Mouse (Mus musculus) lung, postnatal 10 days (tissue): ENCODE data around the gene Usp53.
A peak's percentile ranks its signal among the peaks of the same experiment; 100 is the strongest.
"Not testable (repeated sequence)": the region's sequence is repeated elsewhere in the genome, so short reads cannot be mapped to it uniquely, and the experiment has no call there.

ENCODE experiments used
- DNase-seq: peaks from one replicate; pipeline ENCODE4 v3.0.0; 2021

The Usp53 gene

DNA sequence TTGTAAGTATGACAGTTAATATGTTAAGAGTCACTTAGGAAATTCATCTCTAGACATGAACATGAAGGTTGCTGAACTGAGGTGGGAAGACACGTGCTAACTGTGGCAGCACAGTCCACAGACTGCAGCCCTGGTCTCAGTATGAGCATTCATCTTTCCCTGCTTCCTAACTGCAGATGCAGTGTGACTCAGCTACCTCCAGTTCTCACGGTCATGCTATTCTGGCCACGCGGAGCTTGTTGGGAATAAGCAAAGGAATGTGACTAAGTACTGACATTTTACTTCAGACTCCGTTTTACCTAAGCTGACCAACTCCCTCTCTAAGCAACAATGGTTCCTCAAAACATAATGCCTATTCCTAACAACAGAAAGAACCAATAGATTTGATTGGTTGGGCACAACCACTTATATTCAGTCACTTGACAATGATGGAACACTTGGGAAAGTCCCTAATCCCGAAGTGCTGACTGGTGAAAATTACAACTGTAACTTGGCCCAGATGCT is 40.9 kb downstream of the Usp53 start:
- no peak for DNase-seq

GRCm38 (mm10) chr3:122939215-122939614 is 45.1 kb downstream of the Usp53 start:
- DNase-seq = peak; percentile 73

- DNase-seq = not testable (repeated sequence)
Observed at GRCm38 (mm10) chr3:122937176-122937575, 47.1 kb downstream of the Usp53 start.

DNA sequence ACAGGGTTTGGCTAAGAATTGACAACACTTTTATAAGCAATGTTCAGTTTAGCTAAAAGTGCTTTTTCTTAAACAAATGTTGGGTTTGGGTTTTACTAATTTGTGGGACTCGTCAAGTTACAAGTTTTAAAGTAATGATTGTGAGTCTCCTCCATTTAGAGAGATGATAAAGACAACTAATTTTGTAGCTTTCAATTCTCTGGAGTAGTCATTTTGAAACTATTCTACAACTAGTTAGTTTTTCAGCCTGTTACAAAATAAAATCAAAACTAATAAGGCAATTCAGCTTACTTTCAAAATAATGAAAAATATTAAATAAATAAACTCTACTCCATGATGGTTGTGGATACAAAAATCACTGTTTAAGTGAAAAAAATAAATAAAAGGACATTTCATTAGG is 51.8 kb downstream of the Usp53 start:
- no peak for DNase-seq

DNA sequence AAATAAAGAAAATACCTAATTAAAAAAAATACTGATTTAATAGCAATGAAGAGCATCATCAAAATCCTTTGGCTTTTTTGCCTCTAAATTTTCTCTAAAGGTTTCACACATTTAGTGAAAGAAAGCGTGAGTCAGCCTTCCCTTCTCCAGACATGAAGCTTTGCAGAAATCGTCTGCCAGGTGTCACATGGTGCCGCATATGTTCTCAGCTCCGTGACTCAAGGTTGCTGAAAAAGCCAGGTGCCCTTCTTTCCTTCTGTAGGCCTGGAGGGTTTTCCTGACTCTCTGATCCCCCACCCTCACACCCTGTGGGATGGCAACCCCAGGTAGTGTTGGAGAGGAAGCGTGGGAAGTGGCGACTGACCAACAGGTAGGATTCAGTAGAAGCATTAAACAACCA is 54.6 kb downstream of the Usp53 start:
- DNase-seq = no peak

GRCm38 (mm10) chr3:122924009-122924914 is 60.0 kb downstream of the Usp53 start, which contains the start of gene 1810037I17Rik:
TSS of gene 1810037I17Rik (plus strand) at chr3:122924203.
- peak; percentile 98 for DNase-seq

GRCm38 (mm10) chr3:122923147-122923546 is 61.2 kb downstream of the Usp53 start:
- DNase-seq = no peak

DNA sequence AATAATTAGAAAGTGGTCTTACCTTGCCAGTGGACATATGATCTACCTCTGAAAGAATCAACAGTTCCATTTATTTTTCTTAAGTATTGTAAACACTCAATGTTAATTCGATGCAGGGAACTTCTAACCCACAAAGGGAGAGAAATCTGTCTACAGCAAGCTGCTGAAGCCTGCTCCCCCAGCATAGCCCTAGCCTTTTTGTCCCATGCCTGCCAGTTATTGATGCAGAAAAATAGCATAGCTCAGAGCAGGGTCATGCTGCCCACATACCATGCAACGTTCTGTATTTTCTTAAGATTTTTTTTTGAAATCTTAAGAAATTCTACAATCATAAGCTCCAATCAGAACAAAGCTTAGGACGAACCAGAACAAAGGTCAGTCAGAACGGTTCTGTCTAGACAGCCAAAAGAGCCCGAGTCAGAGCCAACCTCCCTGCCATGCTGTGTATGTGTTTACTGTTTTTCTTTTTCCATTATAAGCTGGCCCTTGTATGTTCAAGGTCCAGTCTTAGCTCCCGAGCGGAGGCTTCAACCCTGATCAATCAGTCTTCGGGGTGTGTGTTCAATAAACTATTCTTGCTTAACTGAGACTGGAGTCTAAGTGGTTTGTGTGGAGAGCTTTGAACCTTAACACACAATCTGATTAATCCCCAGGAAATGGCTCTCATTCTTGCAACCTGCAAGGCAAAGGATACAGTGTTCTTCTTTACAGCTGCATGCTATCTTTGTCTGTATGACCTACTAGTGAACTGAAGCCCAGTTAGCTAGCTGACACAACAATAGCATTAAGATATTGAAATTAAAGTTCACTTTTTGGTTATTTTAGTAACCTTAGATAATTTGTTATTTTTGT is 62.4 kb downstream of the Usp53 start:
- DNase-seq = no peak

DNA sequence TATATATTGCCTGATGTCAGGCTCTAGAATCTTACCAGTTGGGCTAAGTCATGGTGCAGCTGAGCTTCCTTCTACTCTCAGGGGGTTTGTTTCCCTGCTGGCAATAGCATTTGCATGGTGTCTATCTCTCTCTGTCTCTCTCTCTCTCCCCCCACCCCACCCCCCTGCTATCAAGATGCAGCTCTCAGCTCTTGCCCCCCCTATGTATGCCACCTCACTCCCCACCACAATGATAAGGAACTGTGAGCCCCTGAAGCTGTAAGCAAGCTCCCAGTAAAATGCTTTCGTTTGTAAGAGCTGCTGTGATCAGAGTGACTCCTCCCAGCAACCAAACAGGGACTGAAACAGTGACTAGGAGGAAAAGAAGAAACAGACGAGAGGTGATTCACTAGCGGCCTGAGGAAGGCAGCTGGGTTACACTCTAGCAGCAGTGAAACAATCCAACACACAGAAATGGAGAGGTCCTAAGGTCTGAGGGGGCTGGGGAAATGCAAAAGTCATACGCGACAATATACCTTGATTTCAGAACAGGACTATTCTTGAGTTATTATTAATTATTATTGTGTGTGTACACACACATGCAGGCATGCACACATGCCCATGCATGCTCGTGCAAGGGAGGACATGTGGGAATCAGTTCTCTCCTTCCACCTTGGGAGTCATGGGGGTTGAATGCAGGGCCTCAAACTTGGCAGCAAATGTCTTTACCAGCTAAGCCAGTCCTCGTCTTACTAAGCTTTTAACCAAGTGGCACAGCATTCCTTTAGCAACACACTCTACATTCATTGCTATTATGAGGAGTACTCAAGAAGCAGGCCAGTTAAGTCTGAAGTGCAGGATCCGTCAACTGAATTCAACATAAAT is 63.5 kb downstream of the Usp53 start:
- DNase-seq = no peak

DNA sequence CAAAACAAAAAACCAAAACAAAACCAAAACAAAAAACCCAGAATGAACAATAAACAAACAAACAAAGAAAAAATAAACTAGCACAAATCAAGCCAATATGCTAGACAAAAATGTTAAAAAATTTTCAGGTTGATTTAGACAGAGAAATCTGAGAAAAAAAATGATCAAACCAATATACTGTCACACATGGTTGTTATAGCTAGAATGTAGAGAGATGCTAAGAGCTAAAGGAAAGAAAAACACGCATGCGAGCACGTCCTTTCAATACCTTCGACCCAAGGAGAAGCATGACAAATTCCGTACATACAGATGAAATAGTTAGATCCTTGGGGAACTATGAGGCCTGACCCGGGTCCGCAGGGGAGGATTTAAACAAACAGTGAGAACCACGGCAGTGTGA is 65.0 kb downstream of the Usp53 start, which contains the start of gene Gm10959:
Gm10959 (minus strand) TSS at position 101 of the 400 bp plus-strand sequence.
- no peak for DNase-seq

DNA sequence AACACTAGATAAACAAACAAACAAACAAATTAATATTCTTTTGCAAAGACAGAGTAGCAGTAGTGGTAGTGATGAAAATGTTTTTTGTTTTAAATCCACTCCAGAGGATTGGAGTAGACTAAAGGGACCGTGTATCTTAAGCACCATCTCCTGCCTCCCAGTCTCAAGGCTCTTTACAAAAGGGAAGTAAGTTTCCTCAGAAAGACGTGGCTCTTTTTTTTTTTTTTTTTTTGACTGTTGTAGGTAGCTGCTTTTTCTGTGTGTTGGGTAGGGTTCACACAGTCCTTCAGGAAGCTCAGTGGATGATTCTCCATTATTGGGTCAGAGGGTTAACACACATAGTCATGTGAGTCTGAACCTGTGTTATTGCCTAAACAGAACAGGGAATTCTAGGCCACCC is 65.6 kb downstream of the Usp53 start:
- no peak for DNase-seq

GRCm38 (mm10) chr3:122916191-122916680 is 68.1 kb downstream of the Usp53 start:
- DNase-seq = no peak

GRCm38 (mm10) chr3:122915493-122915892 is 68.8 kb downstream of the Usp53 start:
- no peak for DNase-seq

DNA sequence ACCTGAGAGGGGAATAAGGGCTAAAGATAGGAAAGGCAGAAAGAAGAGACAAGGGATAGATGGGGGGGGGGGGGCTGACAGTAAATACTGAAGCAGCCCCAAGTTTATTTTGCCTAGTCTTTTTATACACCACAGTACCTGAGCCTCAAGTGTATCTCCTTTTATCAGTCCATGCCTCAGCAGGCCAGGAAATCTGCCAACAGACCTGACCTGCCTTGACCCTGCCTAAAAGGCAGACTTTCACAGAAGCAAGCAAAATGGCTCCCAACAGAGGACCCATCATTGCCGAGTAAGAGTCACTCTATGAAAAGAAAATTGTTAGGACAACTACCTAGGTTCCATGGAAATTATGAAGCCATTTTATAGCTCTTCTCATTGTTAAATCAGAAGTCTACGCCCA is 76.5 kb downstream of the Usp53 start:
- no peak for DNase-seq

GRCm38 (mm10) chr3:122903746-122904433 is 80.4 kb downstream of the Usp53 start:
- peak; percentile 73 for DNase-seq

GRCm38 (mm10) chr3:122898254-122898653 is 86.1 kb downstream of the Usp53 start:
- DNase-seq = no peak

- DNase-seq = no peak
Observed at GRCm38 (mm10) chr3:122895189-122895731, 89.0 kb downstream of the Usp53 start.

DNA sequence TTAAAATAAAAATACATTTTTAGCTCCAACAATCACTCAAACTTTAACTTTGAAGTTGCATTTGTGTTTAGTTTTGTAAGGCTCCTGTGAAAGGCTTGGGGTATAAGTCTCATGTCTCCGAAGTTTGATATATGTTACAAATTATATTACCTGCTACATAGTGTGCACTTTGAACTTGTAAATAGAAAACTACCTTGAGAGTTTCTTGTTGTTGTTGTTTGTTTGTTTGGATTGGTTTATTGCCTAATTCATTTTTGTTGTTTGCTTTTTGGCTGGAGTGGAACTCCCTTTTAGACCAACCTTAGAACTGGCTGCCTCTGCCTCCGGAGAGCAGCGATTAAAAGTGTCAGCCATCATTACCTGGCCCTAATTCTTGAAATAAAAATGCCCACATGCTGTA is 89.5 kb downstream of the Usp53 start, which contains the start of gene Fabp2:
Fabp2 (plus strand) TSS at position 301 of the 400 bp plus-strand sequence.
- DNase-seq = no peak

DNA sequence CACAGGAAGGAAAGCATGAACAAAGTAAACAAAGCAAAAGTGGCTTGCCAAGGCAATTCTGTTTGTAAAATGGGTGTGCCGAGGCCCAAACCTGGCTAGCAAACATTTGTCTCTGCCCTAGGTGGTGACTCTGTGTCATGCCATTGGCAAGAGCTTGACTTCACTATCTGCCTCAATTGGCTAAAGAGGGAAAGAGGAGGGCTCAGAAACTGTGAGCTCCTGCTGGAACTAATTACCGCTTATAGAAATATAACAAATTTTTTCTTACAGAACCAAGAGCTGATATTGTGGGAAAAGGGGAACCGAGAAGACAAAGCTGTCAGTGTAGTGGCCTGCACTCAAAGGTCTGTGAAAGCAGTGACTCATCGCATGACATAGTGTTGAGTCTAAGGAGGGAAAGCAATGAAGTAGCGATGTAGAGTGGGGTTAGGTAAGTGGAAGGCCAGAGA is 95.9 kb downstream of the Usp53 start:
- DNase-seq = peak; percentile 13

DNA sequence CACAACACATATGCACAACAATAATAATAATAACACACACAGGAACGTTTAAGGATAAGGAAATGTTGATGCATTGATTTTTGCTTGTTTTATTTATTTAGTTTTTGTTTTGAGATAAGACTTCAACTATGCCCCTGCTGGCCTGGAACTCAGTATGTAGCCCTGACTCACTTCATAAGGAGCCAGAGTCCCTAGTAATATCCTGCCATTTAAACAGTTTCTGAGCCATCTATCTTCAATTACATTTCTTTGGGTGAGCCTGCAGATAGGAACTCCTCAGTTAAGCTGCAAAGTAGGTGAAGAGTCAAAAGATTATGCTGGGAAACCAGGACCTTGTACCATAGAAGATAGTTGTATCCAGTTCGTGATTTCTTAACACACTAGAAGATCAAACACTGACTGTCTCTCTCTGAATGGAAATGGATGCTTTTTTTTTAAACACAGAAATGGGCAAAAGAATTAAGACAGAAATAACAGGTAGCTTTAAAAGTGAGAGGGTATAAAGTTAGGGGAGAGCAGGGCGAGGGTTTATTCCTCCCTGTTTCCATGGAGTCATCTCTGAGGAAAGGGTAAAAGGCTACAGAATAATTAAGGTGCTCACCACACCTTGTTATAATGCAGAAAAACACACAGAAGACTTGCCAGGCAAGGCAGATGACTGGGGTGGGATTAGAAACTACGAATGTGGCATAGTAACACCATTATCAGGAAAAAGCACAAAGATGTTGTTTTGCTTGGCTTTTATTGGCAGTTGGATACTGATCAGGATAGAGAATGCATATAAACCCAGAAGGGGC is 96.6 kb downstream of the Usp53 start:
- DNase-seq = no peak
